Mouse (Mus musculus) stomach, postnatal 0 days (tissue): ENCODE results near the gene Fam24a. TPM values are rescaled to one million over a fixed set of nuclear protein-coding genes. Genes with fewer than 3 reads are reported as not detected.

ENCODE experiments used
- ATAC-seq: fragments of 200-750 bp; cut with Nextera tagmentation; 2 replicates; pipeline ENCODE4 v1.8.0; 2017; ENCODE audit not compliant: low FRiP score, low TSS enrichment
- DNase-seq: peaks from one replicate; pipeline ENCODE4 v3.0.0-alpha.2; 2016; ENCODE audit warnings: low spot score
- H3K27ac ChIP-seq: fragments of 300-500 bp; sonication (generic); replicated peaks from 2 replicates; pipeline ENCODE4 v1.5.1; 2014; ENCODE audit warnings: mild to moderate bottlenecking, control low read depth
- H3K27me3 ChIP-seq: fragments of 300-500 bp; sonication (generic); 2 replicates; pipeline ENCODE4 v1.6.1; 2014; ENCODE audit warnings: low read length; ENCODE audit not compliant: control insufficient read depth, insufficient read depth
- H3K36me3 ChIP-seq: fragments of 300-500 bp; sonication (generic); 2 replicates; pipeline ENCODE4 v1.6.1; 2014; ENCODE audit warnings: low read length, mixed read lengths; ENCODE audit not compliant: control insufficient read depth, insufficient read depth
- H3K4me1 ChIP-seq: fragments of 300-500 bp; sonication (generic); replicated peaks from 2 replicates; pipeline ENCODE4 v1.6.1; 2014; ENCODE audit warnings: antibody characterized with exemption; ENCODE audit not compliant: control insufficient read depth, insufficient read depth
- H3K4me2 ChIP-seq: fragments of 300-500 bp; sonication (generic); replicated peaks from 2 replicates; pipeline ENCODE4 v1.6.1; 2014; ENCODE audit warnings: low read depth, mild to moderate bottlenecking, control low read depth, moderate library complexity
- H3K4me3 ChIP-seq: fragments of 300-500 bp; sonication (generic); 2 replicates; pipeline ENCODE4 v1.5.1; 2014; ENCODE audit warnings: low read depth, low read length, control low read depth
- H3K9ac ChIP-seq: fragments of 300-500 bp; sonication (generic); 2 replicates; pipeline ENCODE4 v1.6.1; 2014; ENCODE audit warnings: mild to moderate bottlenecking, low read length, control low read depth, mixed read lengths
- H3K9me3 ChIP-seq: fragments of 300-500 bp; sonication (generic); 2 replicates; pipeline ENCODE4 v1.6.1; 2016; ENCODE audit warnings: low read length; ENCODE audit not compliant: control insufficient read depth
- CTCF ChIP-seq: IDR thresholded peaks from 2 replicates; pipeline ENCODE4 v1.5.1; 2016; ENCODE audit warnings: antibody characterized with exemption, low read depth, mild to moderate bottlenecking, moderate library complexity
- EP300 ChIP-seq: optimal IDR thresholded peaks from 2 replicates; pipeline ENCODE3; 2016; ENCODE audit warnings: antibody characterized with exemption
- WGBS: fragments of 180-500 bp; shearing (Covaris S2); extraction: QIAGEN DNeasy Blood & Tissue Kit; methylation state at CpG from one replicate; pipeline ENCODE4 v1.1.7; 2014; 5-methylcytosine and 5-hydroxymethylcytosine counted together
- polyA plus RNA-seq: library from polyadenylated mRNA; unstranded; fragments of >200 nt; fragmentation: Nextera tagmentation; extraction: Ambion mirVana; gene quantifications from 2 replicates; pipeline ENCODE4 v1.2.1, GENCODE M21; 2015

Gene Fam24a
- polyA plus RNA-seq: not detected in 2 replicates

DNA sequence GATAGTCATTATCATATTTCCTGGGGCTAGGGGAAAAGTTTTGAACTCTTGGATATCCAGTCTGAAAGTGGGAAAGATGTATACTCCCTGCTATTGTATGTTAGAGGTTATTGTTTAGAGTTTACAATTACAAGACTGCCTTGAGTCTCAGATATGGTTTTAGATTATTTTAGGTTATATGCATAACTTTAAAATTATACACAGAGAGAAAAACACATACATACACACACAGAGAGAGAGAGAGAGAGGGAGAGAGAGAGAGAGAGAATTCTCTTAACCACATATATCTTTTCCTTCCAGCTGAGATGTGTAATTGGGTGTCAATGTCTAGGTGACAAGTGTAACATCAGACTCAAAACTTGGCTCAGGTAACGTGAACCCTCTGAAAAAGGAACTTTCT is at the start of gene Fam24a:
Fam24a (plus strand) TSS at position 301 of the 400 bp plus-strand sequence.
- H3K27me3 ChIP-seq: no peaks in the 10 kb centered on the region
- H3K4me3 ChIP-seq: no peak within 1 kb of the TSS
- no peak within 1 kb of the TSS for H3K9ac ChIP-seq
- DNase-seq: no peak
- 42% methylated on average over 1 of the region's 1 CpGs for WGBS
- H3K9me3 ChIP-seq: no peaks in the 10 kb centered on the region
- no peaks in the 10 kb centered on the region for H3K4me1 ChIP-seq
- H3K27ac ChIP-seq: no peak within 1 kb of the TSS
- no peaks in the 10 kb centered on the region for H3K36me3 ChIP-seq
- TF ChIP-seq EP300 (no peak), CTCF (no peak)
- no peak for ATAC-seq
- no peak within 1 kb of the TSS for H3K4me2 ChIP-seq

DNA sequence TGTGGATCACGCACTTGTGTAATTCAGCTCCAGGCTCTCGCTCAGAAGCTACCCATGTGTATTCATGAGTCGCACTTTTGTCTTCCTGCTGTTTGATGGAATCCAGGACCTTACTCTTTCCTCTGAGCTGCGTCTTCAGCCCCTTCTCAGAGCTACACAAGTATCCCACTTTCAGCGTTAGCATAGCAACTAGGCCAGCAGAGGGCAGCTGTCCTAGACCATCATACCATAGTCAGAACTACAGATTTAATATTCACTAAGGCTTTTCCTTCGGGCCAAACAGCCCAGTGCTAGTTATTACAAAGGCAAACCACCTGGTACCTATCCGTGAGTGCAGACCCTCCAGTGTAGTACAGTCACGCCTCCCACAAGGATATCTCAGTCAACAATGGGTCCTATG is 36.5 kb upstream of the Fam24a start:
- Histone ChIP-seq H3K4me1 (no peaks in the 10 kb centered on the region), H3K4me3 (no peak overlapping the region), H3K9me3 (no peaks in the 10 kb centered on the region), H3K4me2 (no peak overlapping the region), H3K36me3 (no peaks in the 10 kb centered on the region), H3K27ac (no peak overlapping the region), H3K27me3 (no peaks in the 10 kb centered on the region), H3K9ac (no peak overlapping the region)
- no peak for TF ChIP-seq EP300
- peak; percentile 45 for TF ChIP-seq CTCF
- no peak for DNase-seq
- no peak for ATAC-seq
- 71% methylated on average over 8 of the region's 8 CpGs for WGBS

DNA sequence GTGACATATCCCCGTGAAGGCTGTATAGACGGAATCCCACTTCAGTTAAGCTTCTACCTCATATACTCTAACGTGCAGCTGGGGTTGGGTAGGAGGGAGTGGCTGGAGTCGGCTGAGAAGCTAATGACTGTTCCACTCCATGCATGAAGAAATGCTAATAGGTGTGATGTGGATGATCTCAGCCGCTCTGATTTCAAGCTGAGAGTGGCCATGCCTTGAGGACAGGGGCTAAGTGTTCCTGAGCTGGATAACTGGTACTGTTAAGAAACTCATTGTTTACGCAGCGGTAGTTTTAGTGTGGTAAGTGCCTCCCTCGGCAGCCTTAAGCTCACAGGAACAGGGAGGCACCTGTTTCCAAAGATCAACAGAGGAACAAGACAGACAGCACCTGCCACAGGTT is 30.3 kb upstream of the Fam24a start:
- no peak overlapping the region for H3K4me3 ChIP-seq
- TF ChIP-seq CTCF: no peak
- TF ChIP-seq EP300: no peak
- no peak overlapping the region for H3K4me2 ChIP-seq
- no peaks in the 10 kb centered on the region for H3K36me3 ChIP-seq
- no peaks in the 10 kb centered on the region for H3K9me3 ChIP-seq
- H3K27ac ChIP-seq: no peak overlapping the region
- ATAC-seq (no peak), DNase-seq (no peak)
- no peak overlapping the region for H3K9ac ChIP-seq
- no peaks in the 10 kb centered on the region for H3K4me1 ChIP-seq
- H3K27me3 ChIP-seq: no peaks in the 10 kb centered on the region
- WGBS: 56% methylated on average over 8 of the region's 8 CpGs

GRCm38 (mm10) chr7:131306733-131307132 is 26.9 kb upstream of the Fam24a start:
- no peak overlapping the region for H3K9ac ChIP-seq
- TF ChIP-seq EP300: no peak
- no peak for TF ChIP-seq CTCF
- H3K4me3 ChIP-seq: no peak overlapping the region
- no peak for ATAC-seq
- H3K4me1 ChIP-seq: no peaks in the 10 kb centered on the region
- H3K36me3 ChIP-seq: no peaks in the 10 kb centered on the region
- no peak overlapping the region for H3K4me2 ChIP-seq
- H3K27me3 ChIP-seq: no peaks in the 10 kb centered on the region
- H3K9me3 ChIP-seq: no peaks in the 10 kb centered on the region
- H3K27ac ChIP-seq: no peak overlapping the region
- no peak for DNase-seq
- WGBS: 75% methylated on average over 5 of the region's 5 CpGs

GRCm38 (mm10) chr7:131314493-131314892 is 19.2 kb upstream of the Fam24a start:
- no peaks in the 10 kb centered on the region for H3K9me3 ChIP-seq
- ATAC-seq (no peak), DNase-seq (no peak)
- no peaks in the 10 kb centered on the region for H3K36me3 ChIP-seq
- H3K27ac ChIP-seq: no peak overlapping the region
- 66% methylated on average over 7 of the region's 7 CpGs for WGBS
- no peak overlapping the region for H3K4me3 ChIP-seq
- H3K9ac ChIP-seq: no peak overlapping the region
- no peaks in the 10 kb centered on the region for H3K27me3 ChIP-seq
- TF ChIP-seq CTCF (no peak), EP300 (no peak)
- no peaks in the 10 kb centered on the region for H3K4me1 ChIP-seq
- no peak overlapping the region for H3K4me2 ChIP-seq

DNA sequence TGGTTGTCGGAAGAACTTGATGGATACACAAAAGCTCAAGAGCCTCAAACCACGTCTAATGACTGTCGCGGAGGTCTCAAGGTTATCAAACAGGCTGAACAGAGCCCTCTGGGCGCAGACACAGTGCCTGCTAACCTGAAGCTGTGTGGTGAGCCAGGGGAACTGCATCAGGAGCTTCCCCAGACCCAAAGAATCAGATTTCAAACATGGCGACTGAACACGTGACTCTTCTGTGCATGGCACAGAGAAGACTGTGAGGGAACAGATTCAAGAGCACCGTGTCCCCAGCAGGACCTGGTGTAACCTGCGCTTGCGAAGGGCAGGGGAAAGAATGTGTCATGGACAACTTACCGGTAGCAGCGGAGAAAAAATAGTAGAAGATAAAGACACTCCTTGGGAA is 16.1 kb upstream of the Fam24a start:
- H3K9ac ChIP-seq: no peak overlapping the region
- DNase-seq: no peak
- 64% methylated on average over 12 of the region's 12 CpGs for WGBS
- no peaks in the 10 kb centered on the region for H3K4me1 ChIP-seq
- H3K9me3 ChIP-seq: no peaks in the 10 kb centered on the region
- no peak for TF ChIP-seq CTCF
- TF ChIP-seq EP300: no peak
- no peak for ATAC-seq
- H3K27me3 ChIP-seq: no peaks in the 10 kb centered on the region
- H3K4me3 ChIP-seq: no peak overlapping the region
- H3K4me2 ChIP-seq: no peak overlapping the region
- H3K27ac ChIP-seq: no peak overlapping the region
- H3K36me3 ChIP-seq: no peaks in the 10 kb centered on the region
